Mouse (Mus musculus) activated CD4-positive, CD25-positive, alpha-beta regulatory T cell, adult 9 weeks (primary cell): ENCODE measurements around the gene Scn1b. TPM values are rescaled to one million over a fixed set of nuclear protein-coding genes. Genes with fewer than 3 reads are reported as not detected.

ENCODE experiments used
- polyA plus RNA-seq: library from polyadenylated mRNA; unstranded; fragments of 100-300 nt; shearing (Covaris generic); gene quantifications from one replicate; pipeline ENCODE4 v1.2.1, GENCODE M21; 2017

Gene Scn1b
- polyA plus RNA-seq, result not detected

GRCm38 (mm10) chr7:31126851-31127724, at the start of gene Scn1b:
Gene Scn1b (minus strand): TSS chr7:31127003.

GRCm38 (mm10) chr7:31155296-31156033, 28.7 kb upstream of the Scn1b start, which contains the start of gene Gramd1a:
Gene Gramd1a (minus strand): TSS chr7:31155896.

GRCm38 (mm10) chr7:31115182-31115581, 11.6 kb downstream of the Scn1b start, which contains the start of gene Hpn:
Gene Hpn (minus strand): TSS chr7:31115290.

GRCm38 (mm10) chr7:31076492-31076891, 50.3 kb downstream of the Scn1b start, which contains the start of gene Fxyd3:
Gene Fxyd3 (minus strand): TSS chr7:31076704.

Other genes starting within 250 kb of the Scn1b start
- gene Cd22, start 246.7 kb downstream of the Scn1b start, polyA plus RNA-seq, result 16.4 TPM
- not detected for gene Mag, start 212.1 kb downstream of the Scn1b start, polyA plus RNA-seq
- gene Hamp2, start 202.3 kb downstream of the Scn1b start, polyA plus RNA-seq, result not detected
- gene Hamp, start 183.0 kb downstream of the Scn1b start, polyA plus RNA-seq, result not detected
- gene Usf2, start 170.2 kb downstream of the Scn1b start, polyA plus RNA-seq, result 7.3 TPM
- gene Lsr, start 153.5 kb downstream of the Scn1b start, polyA plus RNA-seq, result 4.5 TPM
- gene Fam187b, start 153.2 kb downstream of the Scn1b start, polyA plus RNA-seq, result 1.1 TPM
- gene Fxyd5, start 84.5 kb downstream of the Scn1b start, polyA plus RNA-seq, result 1,832 TPM
- not detected for gene Fxyd7, start 75.5 kb downstream of the Scn1b start, polyA plus RNA-seq
- gene Fxyd1, start 69.8 kb downstream of the Scn1b start, polyA plus RNA-seq, result not detected
- 0.16 TPM for gene Lgi4, start 67.7 kb downstream of the Scn1b start, polyA plus RNA-seq
- not detected for gene Fxyd3, start 50.3 kb downstream of the Scn1b start, polyA plus RNA-seq
- gene Hpn, start 11.7 kb downstream of the Scn1b start, polyA plus RNA-seq, result 13.7 TPM
- gene Gramd1a, start 28.9 kb upstream of the Scn1b start, polyA plus RNA-seq, result 252 TPM
- not detected for gene Scgb2b2, start 163.5 kb upstream of the Scn1b start, polyA plus RNA-seq
- gene Scgb1b2, start 164.8 kb upstream of the Scn1b start, polyA plus RNA-seq, result not detected
- not detected for gene Scgb2b3, start 235.1 kb upstream of the Scn1b start, polyA plus RNA-seq
- not detected for gene Scgb1b3, start 248.6 kb upstream of the Scn1b start, polyA plus RNA-seq